Mouse (Mus musculus) cerebellum, adult 11-12 months (tissue): ENCODE data around the gene Fosl2.

Experiments used
- DNase-seq: peaks from one replicate; pipeline ENCODE4 v3.0.0; 2022

Fosl2 gene

DNA sequence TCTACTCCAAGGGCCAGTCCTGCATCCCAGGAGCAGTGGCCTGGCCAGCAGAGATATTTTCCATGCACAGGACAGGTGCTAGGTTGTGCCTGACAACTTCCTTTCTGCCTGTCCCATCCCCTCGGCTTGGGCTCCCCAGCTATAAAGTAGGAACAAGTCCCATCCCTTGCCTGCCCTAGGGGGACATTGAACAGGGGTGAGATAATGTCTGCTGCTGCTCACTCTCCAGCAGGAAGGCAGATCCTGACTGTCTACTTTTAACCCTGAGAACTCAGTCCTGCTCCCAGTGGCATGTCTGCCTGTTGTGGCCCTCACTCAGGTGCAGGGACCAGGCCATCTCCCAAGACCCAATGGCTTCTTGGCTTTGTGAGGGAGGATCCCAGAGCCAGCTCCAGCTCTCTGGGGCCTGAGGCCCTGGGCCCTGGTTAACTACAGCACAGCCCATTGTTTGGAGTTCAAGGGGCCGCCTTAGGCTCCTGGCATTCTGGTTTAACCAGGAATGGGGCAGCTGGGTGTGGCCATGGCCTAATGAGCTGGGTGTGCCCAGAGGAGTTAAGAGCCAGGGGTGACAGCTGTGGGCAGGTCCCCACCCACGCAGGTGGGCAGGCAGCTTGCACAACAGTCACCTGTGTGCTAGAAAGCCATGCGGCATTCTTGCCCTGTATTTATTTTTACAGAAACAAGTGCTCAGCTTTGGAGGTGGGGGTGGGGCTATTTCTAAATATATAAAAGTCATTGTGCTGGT is 47.5 kb downstream of the Fosl2 start:
- DNase-seq, result no peak

- DNase-seq, result no peak
These were observed 52.1 kb downstream of the Fosl2 start for GRCm38 (mm10) chr5:32187717-32188116.

DNA sequence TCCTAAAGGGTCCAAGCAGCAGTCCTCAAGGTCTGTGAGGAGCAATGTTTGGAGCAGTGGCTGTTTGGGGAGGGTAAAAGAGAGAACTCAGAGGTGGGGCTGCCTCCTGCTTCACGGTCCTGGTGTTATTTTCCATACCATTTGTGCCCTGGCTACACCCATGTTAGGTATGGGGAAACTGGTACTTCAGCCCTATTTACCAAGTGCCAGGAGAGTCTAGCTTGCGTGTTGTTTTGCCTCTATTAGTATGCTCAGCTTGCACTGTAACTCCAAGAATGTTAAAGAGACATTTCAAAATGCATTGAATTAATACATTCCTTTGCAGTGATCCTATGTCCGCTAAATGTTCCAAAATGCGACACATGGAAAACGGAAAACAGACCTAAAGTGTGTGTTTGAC is 55.7 kb downstream of the Fosl2 start:
- DNase-seq, result no peak

DNA sequence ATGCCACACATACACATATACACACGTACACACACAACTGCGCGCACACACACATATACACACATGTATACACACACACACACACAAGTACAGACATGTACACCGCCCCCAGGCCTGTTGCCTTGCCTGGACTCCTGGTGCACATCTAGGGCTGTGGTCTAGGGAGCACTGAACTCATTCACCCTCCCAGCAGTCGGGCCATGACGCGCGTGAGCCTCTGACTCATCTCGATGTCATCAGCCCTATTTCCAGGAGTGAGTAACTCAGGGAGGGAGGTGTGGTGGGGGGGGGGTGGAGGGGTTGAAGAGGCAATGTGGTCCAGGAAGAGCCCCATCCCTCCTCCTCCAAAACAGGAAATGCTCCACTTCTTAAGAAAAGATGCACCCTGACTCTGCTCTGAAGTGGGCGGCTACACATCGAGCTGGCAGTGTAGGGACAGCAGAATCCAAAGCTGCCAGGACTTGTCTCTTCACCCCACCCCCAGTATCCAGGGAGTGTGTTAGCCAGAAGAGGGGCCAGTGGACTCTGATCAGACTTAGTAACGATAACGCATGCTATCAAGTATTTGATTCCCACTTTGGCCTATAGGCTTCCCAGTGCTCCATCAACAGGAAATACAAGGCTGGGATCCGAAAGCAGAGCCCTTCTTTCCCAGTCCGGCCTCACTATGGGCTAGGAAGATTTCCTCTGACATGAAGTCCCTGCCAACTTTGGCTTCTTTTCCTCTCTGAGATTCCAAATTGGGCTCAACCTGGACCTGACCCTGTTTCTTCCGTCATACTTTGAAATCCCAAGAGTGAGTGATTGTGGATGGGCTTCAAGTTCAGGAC is 56.6 kb downstream of the Fosl2 start:
- DNase-seq, result no peak

- no peak for DNase-seq
These were observed 58.6 kb downstream of the Fosl2 start for GRCm38 (mm10) chr5:32194236-32194635.

DNA sequence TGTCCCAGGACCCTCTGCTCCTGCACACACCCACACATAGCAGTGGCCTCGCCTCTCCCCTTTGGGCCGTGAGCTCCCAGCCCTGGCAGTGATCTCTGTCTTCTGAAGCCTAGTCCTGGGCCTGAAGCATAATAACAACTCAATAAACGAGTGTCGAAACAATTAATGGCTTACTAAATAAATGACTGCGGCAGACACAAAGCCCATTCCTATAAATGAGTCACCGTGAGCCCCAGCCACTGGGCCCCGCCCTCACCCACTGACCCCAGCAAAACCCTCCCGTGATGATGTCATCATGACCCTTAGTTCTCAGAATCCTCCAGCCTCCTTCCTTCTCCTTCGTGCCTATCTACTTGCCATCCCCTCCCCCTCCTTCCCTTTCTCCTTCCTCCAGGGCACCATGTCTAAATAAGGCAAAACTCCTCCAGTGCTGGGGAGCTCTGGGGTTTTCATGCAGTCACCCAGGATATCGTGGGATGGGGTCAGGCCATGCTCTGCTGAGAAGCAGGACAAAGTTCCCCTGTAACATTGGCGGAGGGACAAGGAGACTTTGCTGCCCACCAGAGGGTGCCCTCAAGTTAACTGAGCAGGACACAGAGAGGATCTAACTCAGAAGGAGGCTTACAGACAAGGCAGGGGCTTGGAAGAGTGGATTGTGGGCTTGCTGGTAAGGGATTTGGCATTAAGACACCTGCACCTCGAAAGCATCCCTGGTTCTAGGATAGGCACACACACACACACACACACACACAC is 60.4 kb downstream of the Fosl2 start:
- DNase-seq, result no peak

GRCm38 (mm10) chr5:32197698-32198097 is 62.1 kb downstream of the Fosl2 start:
- peak; percentile 67 for DNase-seq

DNA sequence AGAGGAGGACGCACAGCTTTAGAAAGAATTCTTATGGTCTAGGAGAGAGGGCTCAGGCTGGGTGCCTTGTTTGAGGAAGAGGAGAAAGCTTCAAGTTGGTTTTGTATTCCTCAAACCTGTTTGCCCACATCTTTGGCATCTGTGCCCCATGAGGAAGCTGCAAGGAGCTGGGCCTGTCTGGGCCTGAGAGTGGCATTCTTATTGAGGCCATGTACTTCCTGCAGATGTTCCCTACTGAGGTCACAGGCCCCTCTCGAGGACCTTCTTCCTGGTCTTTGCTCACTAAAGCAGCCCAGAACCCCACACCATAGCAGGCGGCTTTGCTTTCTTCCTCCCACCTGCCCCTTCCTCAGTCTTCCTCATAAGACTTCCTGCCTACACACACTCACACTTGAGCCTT is 63.5 kb downstream of the Fosl2 start:
- no peak for DNase-seq

DNA sequence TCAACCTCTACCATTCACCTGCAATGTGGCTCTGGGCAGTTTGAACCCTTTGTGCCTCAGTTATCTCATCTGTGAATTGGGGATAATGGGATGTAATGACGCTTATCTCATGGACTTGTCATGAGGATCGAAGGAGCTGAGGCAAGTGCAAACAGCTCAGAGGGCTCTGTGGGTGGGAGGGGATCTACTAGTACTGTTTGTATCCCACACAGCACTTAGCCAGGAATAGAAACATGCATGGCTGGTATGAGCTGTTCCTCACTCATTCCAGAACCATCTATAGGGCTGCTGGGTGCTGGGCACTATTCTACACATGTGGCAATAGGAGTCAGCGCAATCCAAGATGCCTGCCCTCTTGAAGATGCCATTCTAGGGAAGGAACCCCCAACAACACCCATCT is 64.0 kb downstream of the Fosl2 start:
- DNase-seq, result no peak

DNA sequence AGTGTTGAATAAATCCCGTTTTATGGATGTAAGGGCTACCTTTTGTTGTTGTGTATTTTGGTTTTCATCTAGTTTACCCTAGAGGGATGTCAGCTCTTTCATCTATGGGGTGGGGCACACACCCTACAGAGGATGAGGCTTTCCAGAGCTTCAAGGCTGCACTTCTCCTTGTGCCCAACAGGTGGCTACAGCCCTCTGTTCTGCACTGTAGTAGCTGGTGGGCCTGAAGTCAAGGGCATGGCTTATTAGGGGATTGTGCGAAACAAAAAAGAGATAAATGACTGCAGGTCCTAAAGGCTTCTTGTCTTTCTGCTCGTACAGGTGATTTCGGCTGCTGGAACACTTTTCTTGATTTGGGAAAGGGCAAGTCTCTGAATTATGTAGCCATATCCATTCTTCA is 69.1 kb downstream of the Fosl2 start:
- DNase-seq, result no peak

DNA sequence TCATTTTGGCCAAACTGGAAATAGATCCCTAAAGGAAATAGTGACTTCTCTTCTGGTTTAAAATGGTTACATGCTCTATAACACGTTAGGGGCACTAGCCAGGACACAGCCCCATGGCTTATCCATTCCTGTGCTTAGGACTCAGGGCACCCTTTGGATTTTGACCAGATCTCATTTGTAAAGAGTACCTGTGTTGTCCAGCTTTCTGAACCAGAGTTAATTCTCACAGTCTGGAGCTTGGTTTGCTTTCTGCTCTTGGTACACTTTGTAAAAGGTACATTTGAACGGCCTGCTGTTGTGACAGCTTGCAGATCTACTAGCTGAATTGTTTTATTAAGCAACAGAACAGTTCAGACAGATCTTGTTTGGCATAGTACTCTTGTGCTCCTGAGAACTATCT is 71.1 kb downstream of the Fosl2 start:
- no peak for DNase-seq
